Mouse (Mus musculus) ES-Bruce4 (cell line): ENCODE results near the gene Cbx7.

ENCODE experiments used
- CTCF ChIP-seq: IDR thresholded peaks from one replicate; pipeline ENCODE4 v1.8.1; 2011; ENCODE audit warnings: low read depth, low read length
- POLR2A ChIP-seq: IDR thresholded peaks from one replicate; pipeline ENCODE4 v1.8.1; 2011; ENCODE audit warnings: low read length; ENCODE audit not compliant: insufficient read depth

DNA sequence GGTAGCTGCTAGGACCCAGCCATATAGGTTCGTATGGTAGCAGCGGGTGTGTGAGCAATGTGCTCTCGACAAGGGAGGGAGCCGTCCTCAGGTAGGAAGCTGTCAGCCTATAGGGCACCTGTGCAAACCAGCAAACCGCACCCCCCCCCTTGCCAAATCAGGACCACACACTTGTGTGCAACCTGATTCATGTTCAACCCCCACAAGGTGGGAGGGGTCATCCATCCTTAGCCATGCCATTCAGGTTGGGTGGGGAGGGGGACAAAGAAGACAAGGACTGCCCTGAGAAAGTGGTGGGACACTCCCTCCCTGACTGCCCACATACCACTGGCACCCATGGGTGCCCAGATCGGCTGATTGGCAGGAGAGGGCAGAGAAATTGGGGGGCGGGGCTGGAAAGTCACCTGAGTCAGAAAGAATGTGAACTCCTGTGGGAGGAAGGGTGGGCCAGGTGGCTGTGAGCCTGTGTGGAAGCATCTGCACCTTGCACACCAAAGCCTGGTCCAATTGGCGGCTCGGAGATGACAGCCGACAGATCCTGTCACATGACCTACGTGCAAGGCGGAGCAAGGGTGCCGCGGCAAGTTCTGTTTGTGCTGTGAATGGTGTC is 53.7 kb downstream of the Cbx7 start:
- no peak for TF ChIP-seq CTCF
- no peak for TF ChIP-seq POLR2A
